Mouse (Mus musculus) cerebellum, adult 9-11 months (tissue): Measurements from ENCODE around the gene Gm20449.
"Not testable (repeated sequence)": the region's sequence is repeated elsewhere in the genome, so short reads cannot be mapped to it uniquely, and the experiment has no call there.

Experiments
- DNase-seq: peaks from one replicate; pipeline ENCODE4 v3.0.0; 2022

Gm20449 gene

DNA sequence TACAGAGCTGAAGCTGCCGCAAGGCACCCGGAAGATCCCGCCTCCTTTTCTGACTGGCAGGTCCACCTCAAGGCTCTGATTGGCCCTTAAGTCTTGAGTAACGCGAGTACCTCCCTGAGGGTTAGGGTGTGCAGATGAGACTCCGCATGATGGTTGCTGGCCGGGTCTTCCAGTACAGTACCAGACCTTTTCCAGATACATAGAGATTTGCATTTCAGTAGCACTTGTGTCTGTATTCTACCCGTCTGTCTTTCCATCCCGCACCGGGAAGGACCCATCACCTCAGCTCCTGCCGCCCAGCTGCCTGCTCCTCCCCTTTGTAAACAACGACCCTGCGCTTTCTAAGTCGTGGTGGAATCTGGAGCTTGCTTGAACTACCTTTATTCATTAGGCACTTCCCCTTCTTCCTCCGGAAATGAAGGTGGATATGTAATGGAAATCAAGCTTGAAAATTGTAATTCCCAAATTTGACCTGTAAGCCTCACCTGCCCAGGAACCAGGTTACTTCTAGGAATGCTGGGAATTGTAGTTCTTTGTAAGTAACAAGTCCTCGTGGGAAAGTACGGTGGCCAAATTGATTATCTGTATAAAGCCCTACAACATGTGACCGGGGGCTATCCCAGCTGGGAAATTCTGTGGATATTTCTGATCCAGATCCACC, at the start of gene Gm20449, which contains the start of gene AW146154:
TSS of gene Gm20449 (minus strand) at position 29 of the 661 bp plus-strand sequence.
TSS of gene AW146154 (minus strand) at position 502 of the 661 bp plus-strand sequence.
- DNase-seq, result peak; percentile 98

GRCm38 (mm10) chr7:41512672-41513071, 13.5 kb upstream of the Gm20449 start:
- DNase-seq, result no peak

DNA sequence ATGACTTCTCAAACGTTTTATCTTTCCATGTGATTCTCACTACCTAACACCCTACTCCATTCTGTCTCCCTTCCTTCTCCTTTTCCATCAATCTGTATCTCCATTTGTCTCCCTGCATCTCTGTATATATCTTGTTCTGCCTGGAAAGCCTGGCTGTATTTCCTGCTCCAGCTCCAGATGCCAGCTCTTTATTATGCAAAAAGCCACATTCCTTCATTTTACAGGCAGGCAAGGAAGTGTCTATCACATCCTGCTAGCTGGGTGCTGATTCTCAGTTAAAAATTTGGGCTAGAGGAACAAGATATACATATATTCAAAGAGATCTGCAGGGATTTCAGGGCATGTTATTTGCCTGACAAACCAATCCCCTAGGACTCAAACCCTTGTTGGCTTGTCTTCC, 13.0 kb upstream of the Gm20449 start:
- no peak for DNase-seq

DNA sequence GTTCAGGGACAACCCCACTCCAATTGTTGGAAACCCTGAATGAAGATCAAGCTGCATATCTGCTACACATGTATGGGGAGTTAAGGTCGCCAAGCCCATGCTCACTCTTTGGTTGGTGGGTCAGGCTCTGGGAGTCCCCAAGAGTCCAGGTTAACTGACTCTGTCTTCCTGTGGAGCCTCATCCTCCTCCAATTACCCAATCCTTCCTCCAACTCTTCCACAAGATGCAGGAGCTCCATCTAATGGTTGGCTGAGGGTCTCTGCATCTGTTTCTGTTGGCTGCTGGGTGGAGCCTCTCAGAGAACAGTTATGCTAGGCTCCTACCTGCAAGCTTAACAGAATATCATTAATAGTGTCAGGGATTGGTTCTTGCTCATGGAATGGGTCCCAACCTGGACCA, 3.2 kb upstream of the Gm20449 start:
- DNase-seq, result peak; percentile 42

GRCm38 (mm10) chr7:41500151-41500934, 1.1 kb upstream of the Gm20449 start:
- DNase-seq, result peak; percentile 77

- DNase-seq, result not testable (repeated sequence)
Observed at GRCm38 (mm10) chr7:41499018-41499388, 214 bp downstream of the Gm20449 start.

GRCm38 (mm10) chr7:41498464-41498863, 753 bp downstream of the Gm20449 start:
- peak; percentile 59 for DNase-seq

DNA sequence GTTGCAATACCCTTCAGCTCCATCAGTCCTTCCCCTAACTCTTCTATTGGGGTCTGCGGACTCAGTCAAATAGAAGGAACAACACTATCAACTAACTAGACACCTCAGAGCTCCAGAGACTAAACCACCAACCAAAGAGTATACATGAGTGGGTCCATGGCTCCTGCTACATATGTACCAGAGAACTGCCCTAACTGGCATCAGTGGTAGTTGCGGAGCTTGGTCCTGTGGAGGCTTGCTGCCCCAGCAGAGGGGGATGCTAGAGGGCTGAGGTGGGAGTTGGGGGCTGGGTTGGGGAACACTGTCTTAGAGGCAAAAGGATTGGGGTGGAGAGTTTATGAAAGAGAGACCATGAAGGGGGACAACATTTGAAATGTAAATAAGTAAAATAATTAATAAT, 1.3 kb downstream of the Gm20449 start:
- peak; percentile 50 for DNase-seq

DNA sequence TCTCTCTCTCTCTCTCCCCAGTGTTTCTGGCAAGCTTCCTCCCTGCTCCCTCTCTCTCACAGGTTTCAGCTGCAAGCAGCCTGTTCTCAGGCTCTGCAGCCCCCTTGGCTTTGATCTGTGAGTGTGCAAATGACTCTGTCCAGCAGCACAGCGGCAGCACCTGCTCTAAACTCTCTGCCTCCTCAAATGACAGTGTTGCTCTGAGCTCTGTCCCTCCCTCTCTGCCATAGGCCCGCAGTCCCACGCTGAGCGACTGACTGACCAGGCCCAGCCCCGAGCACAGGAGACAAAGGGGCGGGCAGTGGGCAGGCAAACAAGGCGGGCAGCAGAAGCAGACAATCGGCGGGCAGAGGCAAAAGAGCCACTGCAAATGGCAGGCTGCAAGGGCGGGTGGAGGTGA, 47.4 kb downstream of the Gm20449 start:
- DNase-seq, result no peak

GRCm38 (mm10) chr7:41448596-41448995, 50.6 kb downstream of the Gm20449 start, which contains the start of gene Vmn2r57:
Vmn2r57 (minus strand) TSS chr7:41448696.
- not testable (repeated sequence) for DNase-seq

DNA sequence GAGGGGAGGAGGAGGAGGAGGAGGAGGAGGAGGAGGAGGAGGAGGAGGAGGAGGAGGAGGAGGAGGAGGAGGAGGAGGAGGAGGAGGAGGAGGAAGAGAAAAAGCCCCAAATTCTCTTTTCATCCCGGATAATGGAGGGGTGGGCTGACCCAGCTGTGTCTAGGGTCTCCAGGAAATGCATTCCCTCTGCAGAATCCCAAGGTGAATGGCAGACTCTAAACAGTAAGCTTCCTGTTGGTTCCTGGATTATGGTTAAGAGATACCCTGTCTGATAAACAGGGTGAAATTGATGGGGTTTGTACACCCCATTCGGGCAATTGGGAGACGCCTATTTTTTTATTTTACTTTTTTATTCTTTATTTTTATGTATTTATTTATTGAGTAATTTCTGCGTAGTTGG, 105.1 kb downstream of the Gm20449 start:
- peak; percentile 39 for DNase-seq

DNA sequence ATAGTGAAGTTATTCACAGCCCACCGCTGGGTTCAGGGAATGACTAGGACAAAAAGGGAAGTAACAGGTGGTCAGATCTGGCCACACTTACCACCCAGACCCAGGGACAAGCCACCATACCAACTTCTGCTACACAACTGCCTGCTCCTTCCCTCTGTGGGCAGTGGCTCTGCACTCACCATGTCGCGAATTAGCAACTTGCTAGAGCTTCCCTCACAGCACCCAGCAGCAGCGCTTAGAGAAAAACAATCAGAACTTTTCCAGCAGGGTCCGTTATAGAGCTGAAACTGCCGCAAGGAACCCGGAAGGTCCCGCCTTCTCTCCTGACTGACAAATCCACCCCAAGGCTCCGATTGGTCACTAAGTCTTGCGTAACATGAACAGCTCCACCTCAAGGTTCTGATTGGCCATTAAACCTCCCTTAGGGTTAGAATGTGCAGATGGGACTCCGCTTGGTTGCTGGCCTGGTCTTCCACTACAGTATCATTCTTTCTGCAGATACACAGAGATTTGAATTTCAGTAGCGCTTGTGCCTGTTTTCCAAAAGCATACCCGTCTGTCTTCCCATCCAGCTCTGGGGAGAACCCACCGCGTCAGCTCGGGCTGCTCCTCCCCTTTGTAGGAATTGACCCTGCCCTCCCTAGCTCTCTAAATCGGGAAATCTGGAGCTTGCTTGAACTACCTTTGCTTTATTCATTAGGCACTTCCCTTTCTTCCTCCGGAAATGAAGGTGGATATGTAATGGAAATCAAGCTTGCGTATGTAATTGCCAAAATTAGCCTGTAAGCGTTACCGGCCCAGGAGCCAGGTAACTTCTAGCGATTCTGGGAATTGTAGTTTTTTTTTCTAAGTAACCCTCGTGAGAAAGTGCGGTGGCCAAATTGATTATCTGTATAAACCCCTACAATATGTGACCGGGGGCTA, 105.9 kb downstream of the Gm20449 start, which contains the start of gene AI987944:
TSS of gene AI987944 (minus strand) at position 332 of the 924 bp plus-strand sequence.
- peak; percentile 86 for DNase-seq
